Mouse (Mus musculus): ENCODE data around the gene Jmjd1c.

Jmjd1c gene

GRCm38 (mm10) chr10:67298856-67299255, 202.9 kb downstream of the Jmjd1c start:
- no peak for DNase-seq (ENCODE audit: low read depth, low spot score)

- no peak for DNase-seq (ENCODE audit: low read depth, low spot score)
These were observed 203.4 kb downstream of the Jmjd1c start for GRCm38 (mm10) chr10:67299285-67299684.

- DNase-seq (ENCODE audit: low read depth, low spot score): no peak
These were observed 205.1 kb downstream of the Jmjd1c start for GRCm38 (mm10) chr10:67301046-67301445.

GRCm38 (mm10) chr10:67302340-67302739, 206.4 kb downstream of the Jmjd1c start:
- DNase-seq (ENCODE audit: low read depth, low spot score): no peak

Data from forelimb bud, embryonic 11.5 days (tissue).